Mouse (Mus musculus) central nervous system, embryonic 14 days (tissue): ENCODE results near the gene Slc7a1. TPM values are rescaled to one million over a fixed set of nuclear protein-coding genes. Genes with fewer than 3 reads are reported as not detected.

ENCODE experiments used
- polyA plus RNA-seq: library from polyadenylated mRNA; depleted of rRNA; stranded (reverse); fragments of >200 nt; gene quantifications from 2 replicates; pipeline ENCODE4 v1.2.3, GENCODE M21; 2012; rRNA removed

Slc7a1 gene
- 13.7 and 14.4 TPM in 2 replicates for polyA plus RNA-seq

GRCm38 (mm10) chr5:148399660-148400443, at the start of gene Slc7a1:
TSS of gene Slc7a1 (minus strand) at chr5:148399904.

Other genes starting within 250 kb of the Slc7a1 start
- 38.9 and 40.8 TPM in 2 replicates for gene Ubl3, start 152.9 kb upstream of the Slc7a1 start, polyA plus RNA-seq